Mouse (Mus musculus) embryonic facial prominence, embryonic 11.5 days (tissue): ENCODE results near the gene Uox. TPM values are rescaled to one million over a fixed set of nuclear protein-coding genes. Genes with fewer than 3 reads are reported as not detected.

Experiments
- ATAC-seq: fragments of 200-750 bp; cut with Nextera tagmentation; replicated peaks from 2 replicates; pipeline ENCODE4 v1.8.0; 2017; ENCODE audit warnings: low read depth; ENCODE audit not compliant: insufficient number of reproducible peaks, low FRiP score, low TSS enrichment
- DNase-seq: peaks from one replicate; pipeline ENCODE4 v3.0.0-alpha.2; 2015; ENCODE audit warnings: low spot score
- H3K27ac ChIP-seq: fragments of 300-500 bp; sonication (generic); replicated peaks from 2 replicates; pipeline ENCODE4 v1.5.1; 2014; ENCODE audit warnings: mild to moderate bottlenecking, low read depth, low read length, control low read depth
- H3K27me3 ChIP-seq: fragments of 300-500 bp; sonication (generic); 2 replicates; pipeline ENCODE4 v1.6.1; 2014; ENCODE audit warnings: mild to moderate bottlenecking, low read length, moderate library complexity, mixed read lengths; ENCODE audit not compliant: control insufficient read depth, insufficient read depth
- H3K36me3 ChIP-seq: fragments of 300-500 bp; sonication (generic); replicated peaks from 2 replicates; pipeline ENCODE4 v1.6.1; 2014; ENCODE audit warnings: low read depth, mild to moderate bottlenecking, low read length, moderate library complexity, mixed read lengths; ENCODE audit not compliant: control insufficient read depth, insufficient read depth
- H3K4me1 ChIP-seq: fragments of 300-500 bp; sonication (generic); 2 replicates; pipeline ENCODE4 v1.6.1; 2014; ENCODE audit warnings: low read length, mixed read lengths; ENCODE audit not compliant: control insufficient read depth, insufficient read depth
- H3K4me2 ChIP-seq: fragments of 300-500 bp; sonication (generic); 2 replicates; pipeline ENCODE4 v1.6.1; 2014; ENCODE audit warnings: low read depth, mild to moderate bottlenecking, control low read depth, low read length, moderate library complexity
- H3K4me3 ChIP-seq: fragments of 300-500 bp; sonication (generic); 2 replicates; pipeline ENCODE4 v1.5.1; 2014; ENCODE audit warnings: low read depth, low read length, control low read depth
- H3K9ac ChIP-seq: fragments of 300-500 bp; sonication (generic); replicated peaks from 2 replicates; pipeline ENCODE4 v1.6.1; 2014; ENCODE audit warnings: mild to moderate bottlenecking, control low read depth, low read length
- H3K9me3 ChIP-seq: fragments of 300-500 bp; sonication (generic); replicated peaks from 2 replicates; pipeline ENCODE4 v1.6.1; 2016; ENCODE audit warnings: mild to moderate bottlenecking, low read length, inconsistent platforms, mixed read lengths; ENCODE audit not compliant: control insufficient read depth
- WGBS: fragments of 180-500 bp; shearing (Covaris S2); extraction: QIAGEN DNeasy Blood & Tissue Kit; methylation state at CpG from one replicate; pipeline ENCODE4 v1.1.7; 2014; 5-methylcytosine and 5-hydroxymethylcytosine counted together
- polyA plus RNA-seq: library from polyadenylated mRNA; unstranded; fragments of >200 nt; fragmentation: Nextera tagmentation; extraction: Ambion mirVana; gene quantifications from 2 replicates; pipeline ENCODE4 v1.2.1, GENCODE M21; 2014

Uox gene
- polyA plus RNA-seq, 1 experiment from 2014 or later: not detected

- Histone ChIP-seq H3K4me2 (no peak overlapping the region), H3K4me1 (no peaks in the 10 kb centered on the region), H3K27ac (no peak overlapping the region), H3K27me3 (no peaks in the 10 kb centered on the region), H3K36me3 (no peaks in the 10 kb centered on the region), H3K9ac (no peak overlapping the region), H3K4me3 (no peak overlapping the region), H3K9me3 (no peaks in the 10 kb centered on the region)
- WGBS: 93% methylated on average over 16 of the region's 16 CpGs
- no peak for ATAC-seq
- no peak for DNase-seq
Observed at GRCm38 (mm10) chr3:146679646-146680045, 109.4 kb downstream of the Uox start.

GRCm38 (mm10) chr3:146680625-146681024 is 110.4 kb downstream of the Uox start:
- Histone ChIP-seq H3K36me3 (no peaks in the 10 kb centered on the region), H3K27ac (no peak overlapping the region), H3K4me2 (no peak overlapping the region), H3K27me3 (no peaks in the 10 kb centered on the region), H3K4me1 (no peaks in the 10 kb centered on the region), H3K9ac (no peak overlapping the region), H3K9me3 (no peaks in the 10 kb centered on the region), H3K4me3 (no peak overlapping the region)
- DNase-seq: no peak
- WGBS: 92% methylated on average over 13 of the region's 13 CpGs
- no peak for ATAC-seq

DNA sequence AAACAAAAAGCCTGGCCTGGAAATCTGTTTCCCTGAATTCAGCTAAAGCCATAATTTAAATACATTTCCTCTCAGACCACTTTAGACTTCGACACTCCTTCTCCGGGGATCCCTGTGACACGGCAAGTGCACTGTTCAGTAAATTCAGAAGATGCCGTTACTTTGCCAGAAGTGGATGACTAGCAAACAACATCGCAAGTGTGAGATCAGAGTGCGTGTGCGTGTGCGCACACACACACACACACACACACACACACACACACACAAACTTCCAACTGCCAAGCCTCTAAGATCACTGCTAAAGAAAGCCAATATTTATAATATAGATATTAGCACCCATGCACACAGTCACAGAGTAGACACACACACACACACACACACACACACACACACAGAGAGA is 111.5 kb downstream of the Uox start:
- no peak overlapping the region for H3K4me3 ChIP-seq
- H3K4me2 ChIP-seq: no peak overlapping the region
- no peak overlapping the region for H3K27ac ChIP-seq
- no peaks in the 10 kb centered on the region for H3K9me3 ChIP-seq
- no peaks in the 10 kb centered on the region for H3K36me3 ChIP-seq
- no peaks in the 10 kb centered on the region for H3K27me3 ChIP-seq
- ATAC-seq (no peak), DNase-seq (peak; percentile 6)
- no peaks in the 10 kb centered on the region for H3K4me1 ChIP-seq
- H3K9ac ChIP-seq: no peak overlapping the region
- 81% methylated on average over 8 of the region's 8 CpGs for WGBS

Other genes with a start within 250 kb of the Uox start
- gene Ssx2ip, start 165.8 kb upstream of the Uox start, polyA plus RNA-seq: 32.5 and 35.5 TPM in 2 replicates
- 6.1 and 6.7 TPM in 2 replicates for gene Ctbs, start 120.6 kb upstream of the Uox start, polyA plus RNA-seq
- 5.7 and 6.8 TPM in 2 replicates for gene Spata1, start 70.7 kb upstream of the Uox start, polyA plus RNA-seq
- gene Gng5, start 70.6 kb upstream of the Uox start, polyA plus RNA-seq: 1,092 and 1,165 TPM in 2 replicates
- 77.2 and 87.9 TPM in 2 replicates for gene Rpf1, start 49.0 kb upstream of the Uox start, polyA plus RNA-seq
- gene Dnase2b, start 45.2 kb downstream of the Uox start, polyA plus RNA-seq: not detected in 2 replicates
- not detected in 2 replicates for gene 4930503B20Rik, start 80.9 kb downstream of the Uox start, polyA plus RNA-seq
- gene Samd13, start 115.2 kb downstream of the Uox start, polyA plus RNA-seq: 0.86 and 1.2 TPM in 2 replicates
- 78.1 and 80.9 TPM in 2 replicates for gene Prkacb, start 242.6 kb downstream of the Uox start, polyA plus RNA-seq